Mouse (Mus musculus): ENCODE data around the gene Tom1l1. TPM values are rescaled to one million over a fixed set of nuclear protein-coding genes. Genes with fewer than 3 reads are reported as not detected.

Tom1l1 gene
- polyA plus RNA-seq, 1 experiment from 2014 or later = 36.5 TPM

DNA sequence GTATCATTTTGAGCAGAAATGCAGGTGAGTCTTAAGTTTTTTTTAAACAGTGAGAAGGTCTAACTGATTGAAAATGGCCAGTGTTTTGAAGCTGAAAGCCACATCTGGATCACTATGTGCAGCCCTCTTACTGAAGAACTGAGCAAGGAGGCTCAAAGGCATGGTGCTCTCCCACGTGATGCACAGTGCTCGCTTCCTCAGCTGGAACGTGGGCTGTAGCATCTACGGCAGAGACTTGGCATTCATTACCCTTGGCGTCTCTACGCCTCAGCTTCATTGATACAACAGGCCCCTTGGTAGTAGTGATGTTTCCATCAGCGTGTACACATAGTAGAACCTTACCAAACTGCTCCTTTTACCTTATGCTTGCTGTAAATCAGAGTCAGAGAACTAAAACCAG, 65.7 kb downstream of the Tom1l1 start:
- no peaks in the 10 kb centered on the region for H3K36me3 ChIP-seq (ENCODE audit: control insufficient read depth, insufficient read depth, low read length)
- no peaks in the 10 kb centered on the region for H3K4me1 ChIP-seq (replicated peaks; ENCODE audit: control insufficient read depth, insufficient read depth)
- WGBS = 87% methylated on average over 7 of the region's 7 CpGs
- no peak overlapping the region for H3K4me2 ChIP-seq (replicated peaks; ENCODE audit: low read depth)
- H3K27ac ChIP-seq (replicated peaks) = no peak overlapping the region
- no peak for TF ChIP-seq CTCF (IDR thresholded peaks at IDR 0.05; ENCODE audit: low read depth)
- TF ChIP-seq EP300 (optimal IDR thresholded peaks at IDR 0.05) = no peak
- ATAC-seq (ENCODE audit: low FRiP score, low TSS enrichment) (no peak), DNase-seq (ENCODE audit: low spot score) (no peak)
- no peak overlapping the region for H3K9ac ChIP-seq (ENCODE audit: low read length)
- H3K4me3 ChIP-seq (ENCODE audit: low read depth, low read length) = no peak overlapping the region
- H3K27me3 ChIP-seq (ENCODE audit: control insufficient read depth, insufficient read depth, low read length) = no peaks in the 10 kb centered on the region
- H3K9me3 ChIP-seq (ENCODE audit: control insufficient read depth, low read length) = no peaks in the 10 kb centered on the region

- Histone ChIP-seq H3K9ac (ENCODE audit: low read length) (no peak overlapping the region), H3K27ac (replicated peaks) (no peak overlapping the region), H3K4me3 (ENCODE audit: low read depth, low read length) (no peak overlapping the region), H3K9me3 (ENCODE audit: control insufficient read depth, low read length) (no peaks in the 10 kb centered on the region), H3K4me2 (replicated peaks; ENCODE audit: low read depth) (no peak overlapping the region), H3K4me1 (replicated peaks; ENCODE audit: control insufficient read depth, insufficient read depth) (no peaks in the 10 kb centered on the region), H3K36me3 (ENCODE audit: control insufficient read depth, insufficient read depth, low read length) (no peaks in the 10 kb centered on the region), H3K27me3 (ENCODE audit: control insufficient read depth, insufficient read depth, low read length) (no peaks in the 10 kb centered on the region)
- TF ChIP-seq CTCF (IDR thresholded peaks at IDR 0.05; ENCODE audit: low read depth) (no peak), EP300 (optimal IDR thresholded peaks at IDR 0.05) (no peak)
- no peak for ATAC-seq (ENCODE audit: low FRiP score, low TSS enrichment)
- no peak for DNase-seq (ENCODE audit: low spot score)
- 88% methylated on average over 12 of the region's 12 CpGs for WGBS
Measured at GRCm38 (mm10) chr11:90622044-90622443, 66.1 kb downstream of the Tom1l1 start.

DNA sequence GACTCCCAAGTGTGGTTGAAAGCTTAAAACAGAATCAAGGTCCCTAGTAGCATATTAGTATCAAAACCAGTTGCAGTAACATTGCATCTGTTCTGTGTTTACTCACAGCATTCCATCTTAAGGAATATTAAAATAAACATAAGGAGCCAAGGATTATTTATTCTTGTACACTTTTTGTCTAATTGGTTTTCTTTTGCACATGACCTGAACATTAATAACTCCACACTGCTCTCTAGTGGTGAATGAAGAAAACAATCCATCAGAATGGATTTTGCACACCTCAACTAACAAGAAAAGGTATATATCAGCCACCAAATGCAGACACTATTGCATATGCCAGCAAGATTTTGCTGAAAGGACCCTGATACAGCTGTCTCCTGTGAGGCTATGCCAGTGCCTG, 71.7 kb downstream of the Tom1l1 start:
- no peak for ATAC-seq (ENCODE audit: low FRiP score, low TSS enrichment)
- Histone ChIP-seq H3K36me3 (ENCODE audit: control insufficient read depth, insufficient read depth, low read length) (no peaks in the 10 kb centered on the region), H3K4me2 (replicated peaks; ENCODE audit: low read depth) (no peak overlapping the region), H3K4me3 (ENCODE audit: low read depth, low read length) (no peak overlapping the region), H3K9me3 (ENCODE audit: control insufficient read depth, low read length) (no peaks in the 10 kb centered on the region), H3K27ac (replicated peaks) (no peak overlapping the region), H3K4me1 (replicated peaks; ENCODE audit: control insufficient read depth, insufficient read depth) (no peaks in the 10 kb centered on the region), H3K9ac (ENCODE audit: low read length) (no peak overlapping the region), H3K27me3 (ENCODE audit: control insufficient read depth, insufficient read depth, low read length) (no peaks in the 10 kb centered on the region)
- peak; percentile 80 for TF ChIP-seq CTCF (IDR thresholded peaks at IDR 0.05; ENCODE audit: low read depth)
- no peak for TF ChIP-seq EP300 (optimal IDR thresholded peaks at IDR 0.05)
- no peak for DNase-seq (ENCODE audit: low spot score)

GRCm38 (mm10) chr11:90614743-90615142, 73.4 kb downstream of the Tom1l1 start:
- TF ChIP-seq CTCF (IDR thresholded peaks at IDR 0.05; ENCODE audit: low read depth) = no peak
- no peak for TF ChIP-seq EP300 (optimal IDR thresholded peaks at IDR 0.05)
- no peaks in the 10 kb centered on the region for H3K9me3 ChIP-seq (ENCODE audit: control insufficient read depth, low read length)
- no peak overlapping the region for H3K9ac ChIP-seq (ENCODE audit: low read length)
- H3K27ac ChIP-seq (replicated peaks) = no peak overlapping the region
- H3K4me1 ChIP-seq (replicated peaks; ENCODE audit: control insufficient read depth, insufficient read depth) = no peaks in the 10 kb centered on the region
- no peaks in the 10 kb centered on the region for H3K27me3 ChIP-seq (ENCODE audit: control insufficient read depth, insufficient read depth, low read length)
- H3K4me2 ChIP-seq (replicated peaks; ENCODE audit: low read depth) = no peak overlapping the region
- 77% methylated on average over 6 of the region's 6 CpGs for WGBS
- DNase-seq (ENCODE audit: low spot score) = no peak
- no peaks in the 10 kb centered on the region for H3K36me3 ChIP-seq (ENCODE audit: control insufficient read depth, insufficient read depth, low read length)
- ATAC-seq (ENCODE audit: low FRiP score, low TSS enrichment) = no peak
- H3K4me3 ChIP-seq (ENCODE audit: low read depth, low read length) = no peak overlapping the region

DNA sequence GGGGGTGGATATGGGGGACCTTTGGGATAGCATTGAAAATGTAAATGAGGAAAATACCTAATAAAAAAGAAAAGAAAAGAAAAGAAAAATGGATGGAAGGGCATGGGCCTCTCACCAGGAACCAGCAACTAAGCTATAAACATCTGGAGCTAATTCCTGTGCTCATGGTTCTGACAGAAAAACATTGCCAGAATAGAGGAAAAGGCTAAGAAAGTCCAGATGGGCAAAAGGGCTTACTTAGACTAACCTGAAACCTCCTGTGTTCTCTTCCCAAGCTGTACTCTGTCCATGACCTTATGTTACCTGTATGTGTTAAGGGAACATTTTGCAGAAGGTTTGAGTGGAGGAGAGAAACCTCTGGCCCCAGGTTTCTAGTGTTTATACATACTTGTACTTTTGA, 76.0 kb downstream of the Tom1l1 start:
- no peak overlapping the region for H3K27ac ChIP-seq (replicated peaks)
- no peak overlapping the region for H3K4me2 ChIP-seq (replicated peaks; ENCODE audit: low read depth)
- H3K9me3 ChIP-seq (ENCODE audit: control insufficient read depth, low read length) = no peaks in the 10 kb centered on the region
- TF ChIP-seq EP300 (optimal IDR thresholded peaks at IDR 0.05) (no peak), CTCF (IDR thresholded peaks at IDR 0.05; ENCODE audit: low read depth) (no peak)
- no peak for ATAC-seq (ENCODE audit: low FRiP score, low TSS enrichment)
- no peak overlapping the region for H3K9ac ChIP-seq (ENCODE audit: low read length)
- H3K4me3 ChIP-seq (ENCODE audit: low read depth, low read length) = no peak overlapping the region
- H3K27me3 ChIP-seq (ENCODE audit: control insufficient read depth, insufficient read depth, low read length) = no peaks in the 10 kb centered on the region
- no peaks in the 10 kb centered on the region; the same call in 1 of the 2 replicates for H3K36me3 ChIP-seq (ENCODE audit: control insufficient read depth, insufficient read depth, low read length)
- H3K4me1 ChIP-seq (replicated peaks; ENCODE audit: control insufficient read depth, insufficient read depth) = no peaks in the 10 kb centered on the region
- DNase-seq (ENCODE audit: low spot score) = no peak

GRCm38 (mm10) chr11:90603066-90603465, 85.1 kb downstream of the Tom1l1 start:
- TF ChIP-seq EP300 (optimal IDR thresholded peaks at IDR 0.05) (no peak), CTCF (IDR thresholded peaks at IDR 0.05; ENCODE audit: low read depth) (no peak)
- H3K36me3 ChIP-seq (ENCODE audit: control insufficient read depth, insufficient read depth, low read length) = no peaks in the 10 kb centered on the region
- 46% methylated on average over 2 of the region's 2 CpGs for WGBS
- H3K27ac ChIP-seq (replicated peaks) = no peak overlapping the region
- no peak overlapping the region for H3K4me3 ChIP-seq (ENCODE audit: low read depth, low read length)
- no peaks in the 10 kb centered on the region for H3K27me3 ChIP-seq (ENCODE audit: control insufficient read depth, insufficient read depth, low read length)
- H3K4me1 ChIP-seq (replicated peaks; ENCODE audit: control insufficient read depth, insufficient read depth) = no peaks in the 10 kb centered on the region
- ATAC-seq (ENCODE audit: low FRiP score, low TSS enrichment) (no peak), DNase-seq (ENCODE audit: low spot score) (no peak)
- no peak overlapping the region for H3K4me2 ChIP-seq (replicated peaks; ENCODE audit: low read depth)
- no peaks in the 10 kb centered on the region for H3K9me3 ChIP-seq (ENCODE audit: control insufficient read depth, low read length)
- H3K9ac ChIP-seq (ENCODE audit: low read length) = no peak overlapping the region
